Mouse (Mus musculus) C2C12 (cell line): ENCODE data around the gene Prickle2.

Source experiments
- CEBPB ChIP-seq: IDR thresholded peaks from one replicate; pipeline ENCODE4 v1.6.1; 2011; ENCODE audit warnings: low read depth, mild to moderate bottlenecking, control low read depth, moderate library complexity
- CTCF ChIP-seq: IDR thresholded peaks from one replicate; pipeline ENCODE4 v1.5.1; 2011; ENCODE audit not compliant: control insufficient read depth, insufficient read depth, insufficient read length
- MAX ChIP-seq: IDR thresholded peaks from one replicate; pipeline ENCODE4 v1.6.1; 2011; ENCODE audit warnings: mild to moderate bottlenecking, control low read depth
- MYOG ChIP-seq: IDR thresholded peaks from one replicate; pipeline ENCODE4 v1.6.1; 2011; ENCODE audit not compliant: control insufficient read depth, insufficient read length; ENCODE audit errors: extremely low read depth
- USF1 ChIP-seq: IDR thresholded peaks from one replicate; pipeline ENCODE4 v1.6.1; 2011; ENCODE audit warnings: low read depth, mild to moderate bottlenecking, control low read depth, moderate library complexity

GRCm38 (mm10) chr6:92627048-92627617 is 78.8 kb downstream of the Prickle2 start:
- no peak for TF ChIP-seq MAX
- no peak for TF ChIP-seq USF1
- no peak for TF ChIP-seq CTCF
- no peak for TF ChIP-seq CEBPB
- no peak for TF ChIP-seq MYOG
